Mouse (Mus musculus) liver, embryonic 15.5 days (tissue): Measurements from ENCODE around the gene Gm10234. TPM values are rescaled to one million over a fixed set of nuclear protein-coding genes. Genes with fewer than 3 reads are reported as not detected.

ENCODE experiments used
- ATAC-seq: fragments of 200-750 bp; cut with Nextera tagmentation; 2 replicates; pipeline ENCODE4 v1.8.0; 2017; ENCODE audit warnings: moderate number of reproducible peaks, mild to moderate bottlenecking, moderate library complexity; ENCODE audit not compliant: insufficient read depth
- H3K27ac ChIP-seq: fragments of 300-500 bp; sonication (generic); replicated peaks from 2 replicates; pipeline ENCODE4 v1.5.1; 2015; ENCODE audit warnings: mild to moderate bottlenecking, inconsistent platforms
- H3K27me3 ChIP-seq: fragments of 300-500 bp; sonication (generic); 2 replicates; pipeline ENCODE4 v1.6.1; 2015; ENCODE audit warnings: mild to moderate bottlenecking, inconsistent platforms
- H3K36me3 ChIP-seq: fragments of 300-500 bp; sonication (generic); replicated peaks from 2 replicates; pipeline ENCODE4 v1.6.1; 2015; ENCODE audit warnings: moderate library complexity, mild to moderate bottlenecking, inconsistent platforms
- H3K4me1 ChIP-seq: fragments of 300-500 bp; sonication (generic); replicated peaks from 2 replicates; pipeline ENCODE4 v1.6.1; 2015; ENCODE audit warnings: inconsistent platforms
- H3K4me2 ChIP-seq: fragments of 300-500 bp; sonication (generic); 2 replicates; pipeline ENCODE4 v1.6.1; 2015; ENCODE audit warnings: moderate library complexity, mild to moderate bottlenecking, inconsistent platforms
- H3K4me3 ChIP-seq: fragments of 300-500 bp; sonication (generic); replicated peaks from 2 replicates; pipeline ENCODE4 v1.5.1; 2015; ENCODE audit warnings: mild to moderate bottlenecking, inconsistent platforms
- H3K9ac ChIP-seq: fragments of 300-500 bp; sonication (generic); 2 replicates; pipeline ENCODE4 v1.6.1; 2015; ENCODE audit warnings: moderate library complexity, mild to moderate bottlenecking, inconsistent platforms
- H3K9me3 ChIP-seq: fragments of 300-500 bp; sonication (generic); replicated peaks from 2 replicates; pipeline ENCODE4 v1.6.1; 2016; ENCODE audit warnings: inconsistent platforms
- WGBS: fragments of 180-500 bp; shearing (Covaris S2); methylation state at CpG from one replicate; pipeline ENCODE4 v1.1.7; 2015; ENCODE audit warnings: mixed read lengths; ENCODE audit not compliant: insufficient replicate concordance; 5-methylcytosine and 5-hydroxymethylcytosine counted together
- polyA plus RNA-seq: library from polyadenylated mRNA; unstranded; fragments of >200 nt; fragmentation: Nextera tagmentation; extraction: Ambion mirVana; gene quantifications from 2 replicates; pipeline ENCODE4 v1.2.1, GENCODE M21; 2015

Gene Gm10234
- not detected in 2 replicates for polyA plus RNA-seq

GRCm38 (mm10) chr6:95321812-95322211 lies at the start of gene Gm10234:
Gene Gm10234 (plus strand): TSS chr6:95322112.
- Histone ChIP-seq H3K36me3 (no peaks in the 10 kb centered on the region), H3K9me3 (no peaks in the 10 kb centered on the region), H3K27me3 (no peaks in the 10 kb centered on the region), H3K4me1 (no peaks in the 10 kb centered on the region), H3K9ac (no peak within 1 kb of the TSS), H3K4me3 (no peak within 1 kb of the TSS), H3K4me2 (no peak within 1 kb of the TSS), H3K27ac (no peak within 1 kb of the TSS)
- no peak for ATAC-seq

- no peaks in the 10 kb centered on the region for H3K9me3 ChIP-seq
- H3K36me3 ChIP-seq = no peaks in the 10 kb centered on the region
- H3K27ac ChIP-seq = no peak overlapping the region
- ATAC-seq = no peak
- H3K4me1 ChIP-seq = no peaks in the 10 kb centered on the region
- no peak overlapping the region for H3K9ac ChIP-seq
- H3K4me2 ChIP-seq = no peak overlapping the region
- 61% methylated on average over 1 of the region's 1 CpGs for WGBS
- no peak overlapping the region for H3K4me3 ChIP-seq
- no peaks in the 10 kb centered on the region for H3K27me3 ChIP-seq
Observed at GRCm38 (mm10) chr6:95277633-95278032, 44.3 kb upstream of the Gm10234 start.

GRCm38 (mm10) chr6:95296025-95296424 lies 25.9 kb upstream of the Gm10234 start:
- no peaks in the 10 kb centered on the region for H3K9me3 ChIP-seq
- WGBS = 56% methylated on average over 4 of the region's 4 CpGs
- no peak for ATAC-seq

DNA sequence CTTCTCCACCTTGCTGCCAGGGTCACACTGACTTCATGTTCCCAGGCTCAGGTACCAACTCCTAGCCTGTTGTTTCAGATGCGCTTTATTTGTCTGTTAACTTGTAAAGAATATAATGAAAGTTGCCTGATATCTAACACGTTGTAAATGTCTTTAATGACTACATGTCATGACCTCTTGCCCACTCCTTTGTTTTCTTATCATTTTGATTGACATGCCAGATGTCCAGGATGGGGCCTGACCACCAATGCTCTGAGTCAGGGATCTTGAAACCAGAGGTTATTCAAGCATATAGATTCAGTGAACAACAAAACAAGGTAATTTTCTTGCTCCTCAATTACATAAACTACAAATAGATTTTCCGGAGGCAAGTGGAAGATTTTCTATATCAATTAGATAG lies 23.5 kb upstream of the Gm10234 start:
- no peak for ATAC-seq
- 57% methylated on average over 3 of the region's 3 CpGs for WGBS
- H3K9me3 ChIP-seq = no peaks in the 10 kb centered on the region
- no peaks in the 10 kb centered on the region for H3K4me1 ChIP-seq
- H3K27ac ChIP-seq = no peak overlapping the region
- H3K9ac ChIP-seq = no peak overlapping the region
- no peak overlapping the region for H3K4me3 ChIP-seq
- H3K36me3 ChIP-seq = no peaks in the 10 kb centered on the region
- H3K4me2 ChIP-seq = no peak overlapping the region
- no peaks in the 10 kb centered on the region for H3K27me3 ChIP-seq

More at GRCm38 (mm10) chr6:95296025-95296424, 25.9 kb upstream of the Gm10234 start:
- Histone ChIP-seq H3K4me1 (no peaks in the 10 kb centered on the region), H3K4me2 (no peak overlapping the region), H3K9ac (no peak overlapping the region), H3K27ac (no peak overlapping the region), H3K36me3 (no peaks in the 10 kb centered on the region), H3K27me3 (no peaks in the 10 kb centered on the region), H3K4me3 (no peak overlapping the region)

DNA sequence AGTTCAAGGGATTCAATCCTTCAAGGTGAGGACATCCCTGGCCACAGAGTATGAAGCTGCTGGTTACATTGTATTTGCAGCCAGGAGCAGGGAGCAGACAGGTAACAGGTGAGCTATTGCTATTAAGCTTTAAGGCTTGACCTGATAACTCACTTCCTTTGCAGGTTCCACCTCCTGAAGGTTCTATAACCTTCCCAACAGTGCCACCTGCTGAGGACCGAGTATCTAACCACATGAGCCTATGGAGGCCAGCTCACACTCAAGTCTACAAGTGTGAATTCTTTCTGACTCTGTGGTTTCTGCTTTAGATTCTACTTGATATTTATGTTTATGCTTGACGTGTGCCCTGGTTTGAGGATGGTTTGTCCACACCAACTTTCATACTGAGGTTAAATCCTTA lies 21.3 kb upstream of the Gm10234 start:
- H3K4me2 ChIP-seq = no peak overlapping the region
- WGBS = 41% methylated on average over 2 of the region's 2 CpGs
- no peak overlapping the region for H3K27ac ChIP-seq

GRCm38 (mm10) chr6:95331191-95331590 lies 9.3 kb downstream of the Gm10234 start:
- Histone ChIP-seq H3K9me3 (no peaks in the 10 kb centered on the region), H3K27me3 (no peaks in the 10 kb centered on the region), H3K9ac (no peak overlapping the region), H3K4me3 (no peak overlapping the region), H3K4me2 (no peak overlapping the region), H3K4me1 (no peaks in the 10 kb centered on the region), H3K36me3 (no peaks in the 10 kb centered on the region), H3K27ac (no peak overlapping the region)
- ATAC-seq = no peak
- WGBS = 74% methylated on average over 5 of the region's 5 CpGs

More for the DNA sequence above, 21.3 kb upstream of the Gm10234 start:
- no peak overlapping the region for H3K9ac ChIP-seq
- H3K4me1 ChIP-seq = no peaks in the 10 kb centered on the region
- H3K36me3 ChIP-seq = no peaks in the 10 kb centered on the region
- no peak overlapping the region for H3K4me3 ChIP-seq
- no peak for ATAC-seq
- no peaks in the 10 kb centered on the region for H3K9me3 ChIP-seq
- H3K27me3 ChIP-seq = no peaks in the 10 kb centered on the region

GRCm38 (mm10) chr6:95334781-95335180 lies 12.9 kb downstream of the Gm10234 start:
- H3K4me3 ChIP-seq = no peak overlapping the region
- no peak overlapping the region for H3K9ac ChIP-seq
- no peak overlapping the region for H3K4me2 ChIP-seq
- no peak for ATAC-seq
- 25% methylated on average over 6 of the region's 6 CpGs for WGBS
- H3K27ac ChIP-seq = no peak overlapping the region
- H3K36me3 ChIP-seq = no peaks in the 10 kb centered on the region
- H3K27me3 ChIP-seq = no peaks in the 10 kb centered on the region
- no peaks in the 10 kb centered on the region for H3K9me3 ChIP-seq
- no peaks in the 10 kb centered on the region for H3K4me1 ChIP-seq

- no peak overlapping the region for H3K27ac ChIP-seq
- H3K4me2 ChIP-seq = no peak overlapping the region
- no peak overlapping the region for H3K9ac ChIP-seq
- no peaks in the 10 kb centered on the region for H3K27me3 ChIP-seq
- H3K4me3 ChIP-seq = no peak overlapping the region
- ATAC-seq = no peak
- H3K4me1 ChIP-seq = no peaks in the 10 kb centered on the region
- no peaks in the 10 kb centered on the region for H3K9me3 ChIP-seq
- H3K36me3 ChIP-seq = no peaks in the 10 kb centered on the region
Observed at GRCm38 (mm10) chr6:95349378-95349777, 27.5 kb downstream of the Gm10234 start.

GRCm38 (mm10) chr6:95353043-95353442 lies 31.1 kb downstream of the Gm10234 start:
- H3K27ac ChIP-seq = no peak overlapping the region
- no peak overlapping the region for H3K4me3 ChIP-seq

GRCm38 (mm10) chr6:95353886-95354285 lies 32.0 kb downstream of the Gm10234 start:
- H3K4me3 ChIP-seq = no peak overlapping the region
- no peak overlapping the region for H3K4me2 ChIP-seq
- H3K27ac ChIP-seq = no peak overlapping the region
- H3K9me3 ChIP-seq = no peaks in the 10 kb centered on the region
- ATAC-seq = no peak
- no peaks in the 10 kb centered on the region for H3K4me1 ChIP-seq
- no peak overlapping the region for H3K9ac ChIP-seq
- no peaks in the 10 kb centered on the region for H3K27me3 ChIP-seq
- 68% methylated on average over 1 of the region's 1 CpGs for WGBS
- no peaks in the 10 kb centered on the region for H3K36me3 ChIP-seq

More at GRCm38 (mm10) chr6:95353043-95353442, 31.1 kb downstream of the Gm10234 start:
- no peaks in the 10 kb centered on the region for H3K36me3 ChIP-seq
- ATAC-seq = no peak
- H3K9ac ChIP-seq = no peak overlapping the region
- no peaks in the 10 kb centered on the region for H3K4me1 ChIP-seq
- WGBS = 58% methylated on average over 7 of the region's 7 CpGs
- H3K9me3 ChIP-seq = no peaks in the 10 kb centered on the region
- no peaks in the 10 kb centered on the region for H3K27me3 ChIP-seq
- H3K4me2 ChIP-seq = no peak overlapping the region

DNA sequence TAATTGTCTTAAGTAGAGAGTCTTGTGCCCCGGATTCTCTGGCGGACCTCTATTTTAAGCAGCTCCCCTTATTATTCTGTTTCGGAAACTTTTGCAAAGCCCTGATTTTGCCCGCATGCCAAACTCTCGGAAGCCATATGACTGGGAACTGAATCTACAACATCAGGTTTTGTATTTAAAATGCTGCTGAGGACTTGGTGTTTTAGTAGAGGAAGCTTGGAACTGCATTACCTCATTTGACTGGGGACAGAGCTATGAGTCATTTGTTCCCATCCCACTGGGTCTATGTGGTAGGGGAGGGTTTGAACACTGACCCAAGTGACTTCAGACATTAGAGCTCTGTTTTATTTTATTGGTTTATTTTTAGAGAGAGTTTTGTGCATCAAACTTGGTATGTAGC lies 38.2 kb downstream of the Gm10234 start:
- Histone ChIP-seq H3K9ac (no peak overlapping the region), H3K4me3 (no peak overlapping the region), H3K4me1 (no peaks in the 10 kb centered on the region), H3K27ac (no peak overlapping the region), H3K36me3 (no peaks in the 10 kb centered on the region), H3K4me2 (no peak overlapping the region), H3K27me3 (no peaks in the 10 kb centered on the region), H3K9me3 (no peaks in the 10 kb centered on the region)
- no peak for ATAC-seq
- WGBS = 67% methylated on average over 5 of the region's 5 CpGs

- H3K4me1 ChIP-seq = no peaks in the 10 kb centered on the region
- H3K27me3 ChIP-seq = no peaks in the 10 kb centered on the region
- no peak overlapping the region for H3K9ac ChIP-seq
- H3K9me3 ChIP-seq = no peaks in the 10 kb centered on the region
- H3K36me3 ChIP-seq = no peaks in the 10 kb centered on the region
- H3K4me3 ChIP-seq = no peak overlapping the region
- H3K27ac ChIP-seq = no peak overlapping the region
- no peak for ATAC-seq
- no peak overlapping the region for H3K4me2 ChIP-seq
- WGBS = 67% methylated on average over 5 of the region's 5 CpGs
Observed at GRCm38 (mm10) chr6:95362707-95363106, 40.8 kb downstream of the Gm10234 start.
